Mouse (Mus musculus) right cerebral cortex, postnatal 25 days (tissue): Measurements from ENCODE around the gene Olfr615.
"Not testable (repeated sequence)": the region's sequence is repeated elsewhere in the genome, so short reads cannot be mapped to it uniquely, and the experiment has no call there.

Experiments
- DNase-seq: peaks from one replicate; pipeline ENCODE4 v3.0.0; 2022

Olfr615 gene

GRCm38 (mm10) chr7:103555779-103556178, at the start of gene Olfr615:
Gene Olfr615 (plus strand): TSS chr7:103556079.
- no peak for DNase-seq

- DNase-seq: no peak
Measured at GRCm38 (mm10) chr7:103512022-103512421, 43.9 kb upstream of the Olfr615 start, which contains the start of gene Olfr610. Gene Olfr610 (minus strand): TSS chr7:103512122.

- not testable (repeated sequence) for DNase-seq
Measured at GRCm38 (mm10) chr7:103520746-103521145, 35.1 kb upstream of the Olfr615 start, which contains the start of gene Olfr611. Gene Olfr611 (minus strand): TSS chr7:103520846.

- not testable (repeated sequence) for DNase-seq
Measured at GRCm38 (mm10) chr7:103542617-103543016, 13.3 kb upstream of the Olfr615 start, which contains the start of gene Olfr612. Gene Olfr612 (minus strand): TSS chr7:103542717.

GRCm38 (mm10) chr7:103547774-103548173, 8.1 kb upstream of the Olfr615 start, which contains the start of gene Olfr613:
Gene Olfr613 (plus strand): TSS chr7:103548074.
- no peak for DNase-seq

- DNase-seq: no peak
Measured at GRCm38 (mm10) chr7:103569043-103569442, 13.2 kb downstream of the Olfr615 start, which contains the start of gene Olfr616. Gene Olfr616 (minus strand): TSS chr7:103569143.

GRCm38 (mm10) chr7:103572761-103573160, 16.9 kb downstream of the Olfr615 start, which contains the start of gene Olfr617:
Gene Olfr617 (plus strand): TSS chr7:103573061.
- DNase-seq: no peak

GRCm38 (mm10) chr7:103589803-103590202, 33.9 kb downstream of the Olfr615 start, which contains the start of gene Olfr618:
Gene Olfr618 (plus strand): TSS chr7:103590103.
- no peak for DNase-seq

GRCm38 (mm10) chr7:103600275-103600674, 44.4 kb downstream of the Olfr615 start, which contains the start of gene Olfr619:
Gene Olfr619 (plus strand): TSS chr7:103600575.
- DNase-seq: no peak

GRCm38 (mm10) chr7:103607425-103607824, 51.5 kb downstream of the Olfr615 start:
- DNase-seq: no peak

GRCm38 (mm10) chr7:103612434-103612833, 56.6 kb downstream of the Olfr615 start, which contains the start of gene Olfr620:
Gene Olfr620 (minus strand): TSS chr7:103612534.
- DNase-seq: no peak
